Mouse (Mus musculus): ENCODE measurements around the gene Cpe.

Gene Cpe

GRCm38 (mm10) chr8:64674951-64675585 lies 17.8 kb downstream of the Cpe start:
- DNase-seq = no peak

GRCm38 (mm10) chr8:64672920-64673319 lies 19.9 kb downstream of the Cpe start:
- no peak for DNase-seq

GRCm38 (mm10) chr8:64671937-64672336 lies 20.9 kb downstream of the Cpe start:
- DNase-seq = no peak

GRCm38 (mm10) chr8:64666305-64666704 lies 26.5 kb downstream of the Cpe start:
- DNase-seq = peak; percentile 52

GRCm38 (mm10) chr8:64665563-64665962 lies 27.3 kb downstream of the Cpe start:
- DNase-seq = no peak

- DNase-seq = peak; percentile 57 to 70
Observed at GRCm38 (mm10) chr8:64664811-64665210, 28.0 kb downstream of the Cpe start.

GRCm38 (mm10) chr8:64664350-64664749 lies 28.5 kb downstream of the Cpe start:
- DNase-seq = no peak

GRCm38 (mm10) chr8:64659097-64659496 lies 33.8 kb downstream of the Cpe start:
- peak; percentile 59 to 81 for DNase-seq

DNA sequence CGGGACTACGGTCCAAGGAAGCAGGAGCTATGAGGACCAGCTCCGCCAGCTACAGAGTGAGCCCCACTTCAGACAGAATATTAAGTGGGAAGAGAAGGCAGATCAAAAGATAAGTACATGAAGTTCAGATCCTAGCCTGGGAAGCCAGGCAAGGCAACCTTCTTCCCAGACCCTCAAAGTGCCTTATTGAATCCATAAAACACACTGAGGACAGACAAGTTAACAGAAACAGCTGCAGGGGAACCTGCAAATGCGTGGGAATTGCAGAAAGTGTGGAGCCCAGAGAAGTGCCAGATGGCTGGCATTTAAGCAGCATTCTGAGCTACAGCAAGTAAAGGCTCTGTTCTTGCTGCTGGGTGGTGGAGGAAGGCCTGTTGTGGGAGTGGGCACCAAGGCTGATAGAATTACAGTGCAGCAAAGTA lies 34.9 kb downstream of the Cpe start:
- peak; percentile 22 to 45 for DNase-seq

DNA sequence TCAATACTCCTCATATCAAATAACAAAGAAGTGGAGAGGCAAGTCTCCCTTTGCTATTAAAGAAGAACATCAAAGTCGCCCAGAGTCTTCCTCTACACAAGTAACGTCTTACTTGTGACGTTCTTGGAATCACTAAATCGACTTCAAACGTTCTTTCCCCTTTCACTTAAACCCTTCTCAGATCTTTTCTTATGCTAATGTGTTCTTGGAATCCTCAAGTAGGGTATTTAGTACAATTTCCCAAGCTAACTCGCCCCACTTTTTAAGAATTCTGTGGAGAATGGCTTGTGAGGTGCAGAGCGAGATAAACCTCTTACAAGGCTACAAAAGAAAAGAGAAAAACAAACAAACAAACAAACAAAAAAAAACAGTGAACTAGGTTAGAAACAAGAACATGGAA lies 35.3 kb downstream of the Cpe start:
- no peak for DNase-seq

DNA sequence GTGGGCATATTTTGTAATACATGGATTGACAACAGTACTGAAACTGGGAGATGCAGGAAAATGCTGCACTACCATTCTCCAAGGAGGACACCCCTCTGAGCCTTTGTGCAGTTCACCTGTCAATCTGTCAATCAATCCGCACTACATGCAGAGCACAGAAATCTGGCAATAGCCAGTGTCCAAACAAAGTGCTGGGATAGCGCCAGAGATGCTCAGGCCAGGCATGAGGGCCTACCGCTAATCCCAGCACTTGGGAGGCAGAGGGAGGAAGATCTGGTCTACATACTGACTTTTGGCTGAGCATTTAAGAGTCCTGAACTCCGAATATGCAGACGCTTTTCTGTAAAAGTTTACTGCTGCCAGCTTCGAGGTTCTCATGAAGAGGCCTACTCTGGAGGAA lies 37.0 kb downstream of the Cpe start:
- peak; percentile 60 to 73 for DNase-seq

DNA sequence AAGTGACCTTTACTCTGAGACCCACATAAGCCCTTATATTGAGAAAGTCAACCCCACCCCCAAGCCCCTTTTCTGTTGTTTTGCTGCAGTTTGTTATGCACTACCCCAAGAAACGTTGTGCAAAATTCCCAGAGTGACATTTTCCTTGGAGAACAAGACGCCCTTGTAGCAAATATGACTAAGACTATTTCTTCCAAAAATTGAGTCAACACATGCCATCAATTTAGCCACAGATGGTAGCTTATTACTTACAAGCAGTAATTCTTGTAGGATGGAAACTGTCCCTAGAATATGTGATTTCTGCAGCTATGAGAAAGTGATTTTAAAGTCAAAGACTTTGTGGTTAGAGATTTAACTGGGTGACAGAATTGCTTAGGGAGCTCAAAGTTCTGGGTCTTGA lies 37.8 kb downstream of the Cpe start:
- DNase-seq = no peak

- no peak for DNase-seq
Observed at GRCm38 (mm10) chr8:64652285-64652684, 40.6 kb downstream of the Cpe start.

- peak; percentile 60 to 71 for DNase-seq
Observed at GRCm38 (mm10) chr8:64648063-64648462, 44.8 kb downstream of the Cpe start.

GRCm38 (mm10) chr8:64647148-64647547 lies 45.7 kb downstream of the Cpe start:
- no peak for DNase-seq

GRCm38 (mm10) chr8:64646421-64646820 lies 46.4 kb downstream of the Cpe start:
- no peak for DNase-seq

DNA sequence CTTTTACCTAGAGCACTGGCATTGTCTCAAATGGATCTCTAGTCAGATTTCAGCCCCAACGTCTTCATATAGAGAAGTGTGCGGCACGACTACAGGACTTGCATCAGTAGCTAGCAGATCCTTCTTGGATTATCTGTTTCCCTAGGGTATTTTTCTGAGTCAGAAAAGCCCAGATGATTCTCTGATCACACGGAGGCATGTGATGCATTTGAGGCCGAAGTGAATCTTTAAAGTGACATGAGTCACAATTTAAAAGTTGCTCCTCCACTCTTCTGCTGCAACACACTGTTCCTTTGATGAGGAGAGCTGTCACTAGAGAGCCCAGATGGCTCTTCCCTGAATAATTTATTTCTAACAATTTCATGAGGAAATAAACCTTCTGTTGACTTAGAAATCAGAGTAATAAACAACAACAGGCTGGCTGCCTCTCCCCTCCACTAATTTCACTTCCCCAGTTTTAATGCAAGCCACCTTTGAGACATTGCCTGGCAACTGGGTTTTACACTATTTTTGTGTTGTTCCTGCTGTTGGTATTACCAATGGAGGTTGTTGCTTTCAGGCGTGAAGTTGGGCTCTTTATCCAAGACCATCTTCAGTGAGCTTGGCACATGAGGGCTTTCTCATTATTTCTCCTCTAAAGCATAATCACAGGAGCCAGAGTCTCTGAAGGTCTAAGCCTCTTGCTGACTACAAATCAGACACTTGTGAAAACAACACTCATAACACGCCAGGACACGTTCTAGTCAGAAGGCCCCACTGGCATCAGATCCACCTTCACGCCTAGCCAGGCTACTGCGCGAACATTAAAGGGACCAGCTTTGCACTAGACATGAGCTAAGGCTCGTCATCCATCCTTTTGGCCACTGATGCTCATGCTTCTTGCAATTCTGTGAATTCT lies 48.5 kb downstream of the Cpe start:
- DNase-seq = no peak

DNA sequence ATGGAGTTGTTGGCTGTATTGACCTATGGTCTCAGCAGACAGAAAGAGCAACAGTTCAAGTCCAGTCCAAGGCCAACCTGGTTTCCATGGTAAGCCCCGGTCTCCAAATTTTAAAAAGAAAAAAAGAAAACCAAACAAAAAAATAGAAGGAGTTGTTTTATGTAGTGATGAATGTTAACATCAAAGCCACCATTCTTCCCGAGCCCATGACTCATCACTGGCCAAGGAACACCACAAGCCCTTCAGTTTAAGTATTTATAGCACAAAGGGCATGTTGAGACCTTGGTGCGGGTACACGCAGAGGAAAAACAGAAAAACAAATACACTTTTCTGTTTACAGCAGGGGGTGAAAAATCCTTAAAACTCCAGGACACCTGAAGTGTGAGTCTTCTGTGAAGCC lies 49.5 kb downstream of the Cpe start:
- DNase-seq = no peak

DNA sequence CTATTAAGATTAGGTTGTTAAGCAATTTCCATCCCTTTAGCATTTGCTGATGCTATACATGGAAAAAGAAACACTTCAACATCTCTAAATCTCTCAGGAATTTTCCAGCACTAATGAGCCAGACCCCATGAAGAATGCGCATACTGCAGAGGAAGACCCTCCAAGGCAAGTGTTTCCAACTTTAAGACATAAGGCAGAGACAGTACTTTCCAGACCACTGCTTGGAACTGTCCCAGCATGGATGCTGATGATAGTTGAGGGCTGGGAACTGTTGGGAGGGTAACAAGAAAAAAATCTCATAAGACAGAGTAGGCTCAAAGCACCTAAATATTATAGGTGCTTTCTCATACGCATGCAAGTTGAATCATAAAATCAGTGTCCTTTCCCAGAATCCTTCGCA lies 50.1 kb downstream of the Cpe start:
- peak in 1 of 2 experiments; percentile 2 for DNase-seq

DNA sequence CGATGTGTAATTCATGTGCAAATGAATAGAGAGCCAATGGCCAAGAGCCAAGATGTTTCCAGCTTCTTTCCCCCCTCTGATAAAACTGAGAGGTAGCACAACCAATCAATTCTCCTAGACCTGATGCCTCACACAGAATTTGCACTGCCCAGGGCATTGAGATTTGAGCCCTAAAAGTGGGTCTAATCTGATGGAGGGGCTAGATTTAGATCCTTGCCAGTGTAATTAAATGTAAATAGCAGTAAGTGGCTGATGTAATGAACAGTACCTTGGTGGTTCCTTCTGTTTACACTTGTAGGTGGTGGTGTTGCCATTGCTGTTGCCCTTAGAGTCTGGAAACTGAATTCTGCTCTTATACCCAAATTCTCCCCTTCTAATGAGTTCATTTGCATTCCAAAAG lies 52.3 kb downstream of the Cpe start:
- DNase-seq = no peak

- DNase-seq = no peak
Observed at GRCm38 (mm10) chr8:64639676-64640075, 53.2 kb downstream of the Cpe start.

GRCm38 (mm10) chr8:64634901-64635300 lies 58.0 kb downstream of the Cpe start:
- no peak for DNase-seq

GRCm38 (mm10) chr8:64634131-64634865 lies 58.6 kb downstream of the Cpe start:
- no peak for DNase-seq

- DNase-seq = no peak
Observed at GRCm38 (mm10) chr8:64632169-64632568, 60.7 kb downstream of the Cpe start.

Data from cerebellum, postnatal 14 days (tissue).